Mouse (Mus musculus): Measurements from ENCODE around the gene Mterf2. TPM values are rescaled to one million over a fixed set of nuclear protein-coding genes. Genes with fewer than 3 reads are reported as not detected.

Gene Mterf2
- 10 to 100 TPM; 11.1 to 11.3 TPM for total RNA-seq (2021)
- long read RNA-seq, experiment 1, partial matches to known transcripts: 0 of 6 reads
- long read RNA-seq, experiment 1, other reads (novel, unspliced or antisense): 0 of 6 reads
- long read RNA-seq, experiment 2, transcript Mterf2-202 (3 exons, 337 nt): major isoform, 5 of 12 reads
- long read RNA-seq, experiment 2, transcript Mterf2-201 (3 exons, 1,567 nt): major isoform, 5 of 12 reads
- long read RNA-seq, experiment 2, partial matches to known transcripts: 0 of 12 reads
- long read RNA-seq, experiment 2, other reads (novel, unspliced or antisense): 2 of 12 reads

DNA sequence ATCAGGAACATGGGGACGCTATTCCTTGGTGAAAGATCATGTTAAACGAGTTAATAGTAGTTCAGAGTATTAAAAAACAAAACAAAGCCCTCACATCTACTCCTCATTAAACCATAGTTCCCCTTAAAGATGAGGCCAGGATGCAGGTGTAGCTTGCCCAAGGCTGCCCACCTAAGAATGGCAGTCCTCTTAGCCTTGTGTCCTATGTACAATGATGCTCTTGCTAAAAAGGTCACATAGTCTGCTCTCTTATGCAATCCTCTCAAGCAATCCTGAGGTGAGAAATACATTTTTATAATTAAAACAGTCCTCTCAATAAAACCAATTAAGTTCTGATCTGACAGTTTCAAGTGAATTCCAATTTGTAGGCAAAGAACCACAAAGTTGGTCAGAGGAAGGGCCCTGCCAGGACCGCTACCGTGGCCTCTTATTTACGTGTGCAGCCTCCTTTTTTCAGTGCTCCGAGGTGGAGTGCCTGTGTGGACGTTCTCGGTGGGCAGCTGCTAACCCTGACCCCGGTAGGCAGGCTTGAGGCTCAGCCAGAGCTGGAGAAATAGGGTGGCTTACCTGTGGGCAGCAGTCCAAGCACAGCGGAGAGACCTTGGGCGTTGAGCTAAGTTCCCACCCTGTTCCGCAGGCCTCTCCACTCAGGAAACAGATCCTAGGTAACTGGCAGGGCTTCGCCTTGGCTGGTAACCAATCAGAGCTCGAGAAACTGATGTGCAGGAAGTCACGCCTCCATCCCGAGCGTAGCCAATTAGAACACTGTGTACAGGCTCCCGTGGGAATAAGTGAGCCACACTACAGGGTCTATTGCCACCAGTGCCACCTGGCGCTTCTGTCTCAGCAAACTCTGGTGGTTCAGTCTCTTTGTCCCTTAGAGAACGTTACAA, at the start of gene Mterf2:
Gene Mterf2, minus strand, starts transcription at position 633 of the 893 bp plus-strand sequence.
- DNase-seq (ENCODE audit: low spot score in 2 of 2): peak; percentile 51 to 77

DNA sequence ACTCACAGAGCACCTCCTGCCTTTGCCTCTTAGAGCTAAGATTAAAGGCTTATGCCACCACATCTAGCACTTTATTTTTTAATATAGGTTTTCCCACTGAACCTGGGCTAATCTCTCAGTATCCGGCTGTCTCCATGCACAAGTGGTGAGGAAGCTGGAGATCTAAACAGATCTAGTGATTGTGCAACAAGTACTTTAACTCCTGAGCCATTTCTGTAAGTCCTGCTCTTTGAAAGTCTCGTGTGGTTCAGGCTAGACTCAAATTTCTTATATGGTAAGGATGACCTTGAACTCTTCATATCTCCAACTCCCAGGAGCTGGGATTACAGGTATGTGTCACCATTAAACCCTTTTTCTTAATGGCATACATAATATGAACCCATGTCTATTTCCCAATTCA, 48.8 kb upstream of the Mterf2 start:
- DNase-seq (ENCODE audit: low spot score in 2 of 2): no peak

DNA sequence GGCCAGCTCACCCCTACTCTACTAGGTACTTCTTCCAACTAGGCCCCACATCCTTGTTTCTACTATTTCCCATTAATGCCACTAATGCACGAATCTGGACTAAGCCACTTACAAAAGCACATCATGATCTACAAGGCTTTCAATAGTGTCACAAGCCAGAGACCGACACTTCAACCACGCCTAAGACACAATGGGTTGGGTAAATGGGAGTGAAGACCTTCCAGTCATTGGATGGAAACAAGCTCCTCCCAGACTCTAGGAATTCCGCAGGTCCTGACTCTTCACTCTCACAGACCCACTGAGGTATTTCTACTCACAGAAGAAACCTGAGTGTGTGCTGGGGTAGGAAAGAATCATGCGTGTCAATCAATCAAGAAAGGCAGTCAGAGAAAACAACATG, 37.5 kb upstream of the Mterf2 start:
- DNase-seq (ENCODE audit: low spot score in 2 of 2): no peak

DNA sequence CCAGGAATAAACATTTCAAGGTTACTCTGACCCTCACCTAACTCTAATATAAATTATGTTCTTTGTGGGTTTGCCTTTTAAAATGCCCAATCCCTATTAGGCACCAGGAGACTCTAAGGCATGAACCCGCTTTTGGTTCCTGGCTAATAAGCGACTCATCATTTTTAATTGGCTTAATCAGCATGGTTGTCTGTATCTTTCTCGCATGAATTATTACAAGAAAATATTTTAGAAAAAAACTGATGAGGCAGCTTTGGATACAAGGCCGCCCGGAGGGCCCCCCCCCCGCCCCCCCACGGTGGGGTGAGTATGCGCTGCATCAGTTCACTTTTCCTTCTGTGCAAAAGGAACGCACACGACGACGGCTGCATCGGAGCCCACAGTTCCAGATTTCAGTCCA, 37.0 kb upstream of the Mterf2 start:
- no peak for DNase-seq (ENCODE audit: low spot score in 2 of 2)

DNA sequence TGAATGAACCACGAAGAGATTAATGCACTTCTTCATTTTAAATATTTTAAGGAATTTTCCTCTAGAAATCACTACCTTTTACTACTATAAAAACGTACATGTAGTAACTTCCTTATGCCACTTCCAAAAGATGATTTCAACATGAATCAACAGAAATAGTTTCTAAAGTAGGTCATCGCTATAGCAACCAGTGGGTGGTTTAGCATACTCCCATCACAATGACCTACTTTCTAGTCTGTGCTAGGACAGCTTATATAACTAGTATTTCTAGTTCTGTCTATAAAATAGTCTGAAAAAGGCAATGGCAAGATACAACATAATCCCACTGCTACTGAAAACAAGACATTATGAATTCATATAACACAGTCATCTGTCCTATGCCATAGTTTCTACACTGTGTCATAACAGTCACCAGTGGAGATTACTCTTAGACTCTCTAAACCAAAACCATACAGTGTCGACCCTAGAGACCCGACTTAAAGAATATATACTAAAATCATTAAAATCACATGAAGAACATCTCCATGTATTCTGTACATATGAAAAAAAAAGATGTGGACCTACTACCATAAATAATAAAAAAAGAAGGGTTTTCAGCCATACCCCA, 34.0 kb upstream of the Mterf2 start:
- DNase-seq (ENCODE audit: low spot score in 2 of 2): no peak

DNA sequence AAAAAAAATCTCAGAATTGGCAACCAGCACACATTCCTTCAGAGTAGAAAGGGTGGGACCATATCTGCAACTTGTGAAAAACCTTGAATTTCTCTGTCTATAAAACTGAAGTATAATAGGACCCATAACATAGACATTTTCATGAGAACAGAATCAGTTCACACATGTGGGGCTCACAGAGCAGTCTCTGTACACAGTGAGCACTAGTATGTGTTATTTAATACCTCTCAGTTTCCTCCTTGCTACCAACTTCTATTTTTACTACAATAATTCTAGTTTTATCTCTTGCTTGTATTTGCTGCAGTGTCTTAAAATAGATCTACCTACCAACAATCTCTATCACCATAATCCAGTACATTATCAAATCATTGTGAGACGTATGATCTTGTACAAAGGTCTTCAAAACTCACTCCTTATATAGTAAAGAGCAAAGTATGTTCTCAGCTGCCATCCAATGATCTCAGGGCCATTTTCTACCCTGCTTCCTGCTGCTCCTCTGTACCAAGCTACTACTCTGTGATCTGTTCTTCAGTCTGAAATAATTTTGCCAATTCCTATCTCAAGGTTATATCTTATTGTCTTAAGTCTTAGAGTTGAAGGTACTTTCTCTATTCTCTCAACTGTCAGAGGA, 32.3 kb upstream of the Mterf2 start:
- no peak for DNase-seq (ENCODE audit: low spot score in 2 of 2)

DNA sequence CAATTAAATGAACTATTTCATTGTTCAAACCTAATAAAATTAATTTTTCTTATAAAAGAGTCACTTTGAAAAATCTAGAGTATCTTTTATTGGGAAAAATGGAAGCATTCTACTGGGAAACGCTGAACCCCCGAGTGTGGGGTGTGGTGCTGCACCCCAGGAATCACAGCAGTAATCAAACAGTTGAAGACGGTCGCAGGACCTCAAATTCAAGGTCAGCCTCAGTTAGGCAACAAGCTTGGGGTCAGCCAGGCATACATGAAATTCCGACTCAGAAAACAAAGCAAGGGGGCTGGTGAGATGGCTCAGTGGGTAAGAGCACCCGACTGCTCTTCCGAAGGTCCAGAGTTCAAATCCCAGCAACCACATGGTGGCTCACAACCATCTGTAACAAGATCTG, 29.6 kb upstream of the Mterf2 start:
- DNase-seq (ENCODE audit: low spot score in 2 of 2): no peak

DNA sequence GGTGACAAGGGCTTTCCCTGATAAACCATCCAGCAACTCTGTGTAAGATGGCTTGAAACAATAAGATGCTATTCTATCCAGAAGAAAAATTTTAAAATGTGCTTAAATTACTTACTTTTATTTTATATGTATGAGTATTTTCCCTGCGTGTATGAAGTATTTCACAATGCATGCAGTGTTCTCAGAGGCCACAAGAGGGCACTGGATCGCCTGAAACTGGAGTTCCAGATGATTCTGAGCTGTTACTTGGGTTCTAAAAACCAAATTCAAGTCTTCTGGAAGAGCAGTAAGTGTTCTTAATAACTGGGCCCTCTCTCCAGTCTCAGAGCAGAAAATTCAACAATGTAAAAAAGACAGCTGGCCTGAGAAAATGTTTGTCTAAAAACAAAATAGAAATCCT, 26.4 kb upstream of the Mterf2 start:
- DNase-seq (ENCODE audit: low spot score in 2 of 2): peak in 1 of 2 experiments; percentile 28

DNA sequence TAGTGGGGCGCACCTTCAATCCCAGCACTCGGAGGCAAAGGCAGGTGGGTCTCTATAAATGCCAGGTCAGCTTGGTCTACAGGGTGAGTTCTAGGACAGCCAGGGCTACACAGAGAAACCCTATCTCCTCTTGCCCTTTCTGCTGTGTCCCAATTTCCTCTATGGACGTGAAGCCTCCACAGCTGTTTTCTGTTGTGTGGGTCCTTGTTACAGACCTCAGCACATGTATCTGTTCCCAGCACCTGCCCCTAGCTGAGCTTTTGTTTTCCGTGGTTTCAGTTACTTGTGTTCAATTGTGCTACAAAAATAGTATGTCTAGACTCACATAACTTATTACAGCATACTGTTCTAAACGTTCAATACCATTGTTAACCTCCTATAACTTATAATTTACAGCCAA, 21.4 kb upstream of the Mterf2 start:
- no peak for DNase-seq (ENCODE audit: low spot score in 2 of 2)

DNA sequence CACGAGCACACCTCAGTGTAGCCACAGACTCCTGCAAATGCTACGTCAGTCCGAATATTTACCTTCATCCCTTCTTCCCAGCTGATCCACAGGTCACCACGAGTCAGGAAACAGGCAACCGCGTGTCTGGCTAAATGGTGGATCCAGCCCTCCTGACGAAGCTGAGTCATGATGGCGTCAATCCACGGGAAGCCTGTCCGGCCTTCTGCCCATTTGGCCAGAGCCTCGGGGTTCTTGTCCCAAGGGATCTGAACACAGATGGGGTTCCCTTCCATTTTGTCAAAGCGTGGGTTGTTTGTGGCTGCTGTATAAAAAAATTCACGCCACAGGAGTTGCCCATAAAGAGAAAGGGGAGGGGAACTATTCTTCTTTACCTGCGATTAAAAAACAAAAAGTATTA, 18.5 kb upstream of the Mterf2 start:
- no peak for DNase-seq (ENCODE audit: low spot score in 2 of 2)

DNA sequence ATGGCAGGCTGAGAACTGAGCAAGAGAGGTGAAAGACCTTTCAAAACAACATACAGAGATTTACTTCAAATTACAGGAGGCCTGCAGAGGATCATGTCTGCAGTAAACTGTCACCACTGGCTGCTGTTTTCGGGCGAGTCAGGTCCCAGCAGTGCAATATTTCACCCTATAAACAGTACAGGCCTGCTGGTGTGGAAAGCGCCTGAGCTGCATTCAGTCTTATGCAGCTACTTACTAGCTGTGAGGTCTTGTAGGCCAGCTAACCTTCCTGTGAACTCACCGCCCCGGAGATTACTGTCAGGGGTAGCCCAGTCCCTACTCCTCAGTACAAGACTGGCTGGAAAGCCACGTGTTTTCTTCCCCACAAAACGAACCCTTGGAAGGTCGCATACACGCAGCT, 13.6 kb upstream of the Mterf2 start:
- DNase-seq (ENCODE audit: low spot score in 2 of 2): no peak

DNA sequence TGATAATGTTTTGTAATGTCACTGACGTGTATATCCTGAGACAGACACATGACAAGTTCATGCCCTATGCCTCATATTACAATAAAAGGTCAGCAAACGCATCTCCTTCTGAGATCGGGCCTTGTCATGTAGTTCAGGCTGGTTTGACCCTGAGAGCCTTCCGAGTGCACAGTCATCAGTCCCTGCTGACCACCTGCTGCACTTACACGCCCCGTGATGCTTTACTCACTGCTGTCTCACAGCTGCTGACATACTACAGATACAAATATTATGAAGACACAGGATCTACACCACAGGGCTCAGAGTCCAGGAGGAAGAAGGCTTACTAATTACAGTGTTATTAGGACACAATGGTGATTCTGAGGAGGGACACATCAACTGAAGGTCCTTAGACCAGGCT, 8.7 kb upstream of the Mterf2 start:
- no peak for DNase-seq (ENCODE audit: low spot score in 2 of 2)

DNA sequence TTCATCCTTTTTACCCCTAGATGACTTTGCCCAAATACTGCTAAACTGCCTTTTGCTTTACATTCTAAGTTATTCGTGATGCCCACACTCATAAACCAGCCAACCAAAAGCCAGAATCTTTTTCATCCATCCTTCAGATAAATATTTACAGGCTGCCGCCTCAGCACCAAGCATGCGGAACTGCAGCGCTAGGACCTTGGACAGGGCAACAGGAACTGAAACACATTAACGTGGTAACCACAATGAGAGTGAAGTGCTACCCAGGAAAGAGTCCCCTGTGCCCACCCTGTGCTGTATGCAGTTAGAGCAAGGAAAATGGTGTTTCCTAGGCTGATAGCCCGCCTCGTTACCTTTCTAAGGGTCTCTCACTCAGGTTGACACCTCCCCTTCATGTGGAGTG, 626 bp upstream of the Mterf2 start:
- DNase-seq (ENCODE audit: low spot score in 2 of 2): no peak

DNA sequence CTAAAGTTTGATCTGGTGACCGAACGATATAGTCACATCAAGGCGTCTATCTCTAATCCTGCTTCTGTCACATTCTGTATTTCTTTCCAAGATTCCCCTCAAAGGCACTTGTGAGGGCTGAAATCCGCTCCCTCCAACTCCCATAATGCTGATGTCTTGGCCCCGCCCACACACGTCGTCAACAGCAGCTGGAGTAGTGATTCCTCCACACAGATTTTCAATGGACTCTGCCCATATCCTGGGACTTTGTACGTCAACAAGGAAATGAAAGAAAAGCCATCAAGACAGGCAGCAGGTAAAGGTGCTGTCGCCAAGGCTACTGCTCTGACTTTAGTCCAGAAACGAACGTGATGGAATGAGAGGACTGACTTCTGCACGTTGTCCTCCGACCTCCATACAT, 2.6 kb downstream of the Mterf2 start:
- DNase-seq (ENCODE audit: low spot score in 2 of 2): no peak

DNA sequence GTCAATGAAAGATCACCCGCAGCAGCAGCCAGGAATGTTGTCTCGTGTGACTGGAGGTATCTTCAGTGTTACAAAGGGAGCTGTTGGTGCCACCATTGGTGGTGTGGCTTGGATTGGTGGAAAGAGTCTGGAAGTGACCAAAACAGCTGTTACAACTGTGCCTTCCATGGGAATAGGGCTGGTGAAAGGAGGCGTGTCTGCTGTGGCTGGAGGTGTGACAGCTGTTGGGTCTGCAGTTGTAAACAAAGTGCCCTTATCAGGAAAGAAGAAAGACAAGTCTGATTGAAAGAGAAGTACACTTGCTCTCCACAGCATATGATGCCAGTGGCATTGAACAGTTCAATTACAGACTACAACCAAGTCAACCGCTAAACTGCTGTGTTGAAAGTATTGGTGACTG, 13.4 kb downstream of the Mterf2 start:
- DNase-seq (ENCODE audit: low spot score in 2 of 2): no peak

DNA sequence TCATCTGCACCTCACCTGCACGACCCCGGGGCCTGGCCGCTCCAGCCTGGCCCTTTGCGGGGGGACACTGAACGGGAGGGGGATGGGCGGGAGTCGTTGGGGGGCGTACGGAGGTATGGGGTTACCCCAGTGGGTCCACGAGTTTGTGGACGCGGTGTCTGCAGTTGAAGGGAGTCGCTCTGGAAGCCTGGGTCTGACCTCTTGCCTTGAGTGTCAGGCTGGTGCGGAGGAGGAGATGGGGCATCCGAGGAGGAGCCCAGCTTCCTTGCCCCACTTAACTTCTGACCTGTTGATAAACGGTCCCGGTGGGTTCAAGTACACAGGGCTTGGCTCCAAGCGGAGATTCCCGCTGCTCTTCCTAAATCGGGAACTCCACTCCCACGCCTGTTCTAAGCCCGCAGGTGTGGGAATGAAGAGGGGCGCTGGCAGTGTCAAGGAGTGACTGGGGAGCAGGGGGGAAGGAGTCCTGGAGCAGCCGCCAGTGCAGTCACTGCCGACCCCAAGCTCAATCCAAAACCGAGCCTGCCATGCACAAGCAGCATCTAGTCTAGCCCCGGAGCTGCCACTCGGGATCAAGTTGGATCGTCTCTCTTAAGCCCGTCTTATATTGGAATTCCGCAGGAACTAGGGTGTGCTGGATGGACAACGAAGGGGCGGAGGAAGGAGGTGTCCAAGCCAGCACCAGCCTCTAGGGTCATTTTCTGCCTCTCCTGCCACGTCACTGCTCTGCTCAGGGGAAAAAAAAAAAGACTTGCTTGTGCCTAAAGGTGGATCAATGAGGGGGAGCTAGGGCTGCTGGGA, 24.5 kb downstream of the Mterf2 start:
- peak; percentile 5 to 14 for DNase-seq (ENCODE audit: low spot score in 2 of 2)

DNA sequence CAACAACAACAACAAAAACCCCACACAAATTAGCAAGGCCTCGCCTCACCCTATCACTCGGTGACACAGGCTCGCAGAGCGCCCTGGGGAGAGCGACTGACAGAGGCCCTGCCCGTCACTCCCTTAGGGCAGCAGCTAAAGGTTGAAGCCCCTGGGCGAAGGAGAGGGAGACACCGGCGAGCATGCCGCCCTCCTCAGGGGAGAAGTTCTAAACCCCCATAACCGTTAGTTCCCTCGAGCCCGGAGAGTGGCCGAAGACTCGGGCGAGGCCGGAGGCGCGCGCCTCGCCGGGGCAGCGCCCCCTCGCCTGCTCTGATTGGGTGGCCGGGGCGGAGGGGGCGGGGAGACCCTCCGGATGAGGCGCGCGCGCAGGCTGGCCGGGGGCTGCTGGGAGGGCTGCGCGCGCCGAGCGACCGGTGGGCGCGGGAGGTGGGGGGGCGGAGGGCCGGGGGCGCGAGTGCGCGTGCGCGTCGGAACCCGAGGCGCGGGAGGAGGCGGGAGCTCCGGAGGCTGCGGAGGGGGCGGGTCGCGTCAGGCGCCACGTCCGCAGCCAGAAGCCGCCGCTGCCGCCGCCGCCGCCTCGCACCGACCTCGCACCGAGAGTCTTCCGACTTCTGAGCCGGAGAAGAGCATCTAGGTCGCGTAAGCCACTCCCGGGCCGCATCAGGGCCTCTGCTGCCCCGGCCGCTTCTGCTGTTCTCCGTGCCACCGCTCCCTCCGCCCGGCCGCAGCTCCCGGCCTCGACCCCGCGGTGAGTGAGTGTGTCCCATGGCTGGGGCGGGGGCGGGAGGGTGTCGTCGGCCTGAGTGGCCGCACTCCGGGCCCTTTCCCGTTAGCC, 25.4 kb downstream of the Mterf2 start, which contains the start of the genes Fhl4 and Tmem263:
Gene Fhl4, minus strand, starts transcription at position 249 of the 838 bp plus-strand sequence.
Gene Tmem263, plus strand, starts transcription at position 381 of the 838 bp plus-strand sequence.
- peak; percentile 70 to 82 for DNase-seq (ENCODE audit: low spot score in 2 of 2)

DNA sequence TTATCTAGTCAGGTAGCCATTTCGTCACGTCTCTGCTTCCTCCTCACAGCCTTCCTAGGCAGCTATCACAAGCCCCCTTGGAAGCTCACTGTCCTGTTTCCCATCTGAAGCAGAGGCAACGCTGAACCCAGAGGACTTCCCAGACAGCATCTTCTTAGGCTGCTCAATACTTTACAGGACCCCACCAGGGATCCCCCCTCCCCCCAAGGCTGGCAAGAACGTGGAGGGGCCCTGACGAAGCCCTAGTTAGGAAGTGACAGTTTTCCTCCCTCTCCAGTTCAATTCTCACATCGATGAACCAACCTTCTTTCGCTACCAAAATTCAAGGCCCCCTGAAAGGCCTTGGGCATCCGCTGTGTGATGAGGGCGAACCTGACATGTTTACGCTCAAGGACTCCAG, 26.0 kb downstream of the Mterf2 start:
- DNase-seq (ENCODE audit: low spot score in 2 of 2): peak; percentile 3 to 7

DNA sequence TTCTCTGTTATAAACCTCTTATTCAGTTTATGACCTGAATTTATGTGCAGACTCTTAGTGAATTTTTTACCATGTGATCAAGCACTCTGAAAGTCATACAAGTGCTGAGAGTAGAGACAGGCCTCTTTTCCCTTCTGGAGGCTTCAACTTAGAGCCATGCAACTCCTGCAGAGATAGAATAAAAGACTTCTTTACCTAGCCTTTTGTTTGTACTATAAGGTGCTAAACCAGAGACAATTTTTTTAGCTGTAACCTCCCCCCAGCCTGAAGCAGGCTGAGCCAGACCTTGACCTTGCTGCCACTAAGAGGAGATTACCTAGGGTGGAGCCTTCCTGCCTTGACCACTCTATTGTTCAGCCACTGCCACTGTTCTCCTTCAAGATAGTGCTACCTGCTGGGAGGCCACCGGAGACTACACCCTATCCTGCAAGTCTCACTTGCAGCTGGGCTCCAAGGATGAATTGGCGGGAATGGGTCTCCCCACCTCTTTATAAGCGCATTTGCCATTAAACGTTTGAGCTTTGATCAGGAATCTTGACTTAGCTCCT, 56.1 kb downstream of the Mterf2 start:
- DNase-seq (ENCODE audit: low spot score in 2 of 2): no peak
